Mouse (Mus musculus): Measurements from ENCODE around the gene Ccdc130. TPM values are rescaled to one million over a fixed set of nuclear protein-coding genes. Genes with fewer than 3 reads are reported as not detected.

The Ccdc130 gene
- total RNA-seq, 2 experiments from 2014 or later: 7.3 to 9.4 TPM

Small RNAs within 50 kb of the gene (microRNA-seq; reads per million reads assigned to microRNA genes)
- gene Mir23a: 43,680 reads per million, percentile 98 among the genes with 10 or more reads in this experiment
- gene Mir24-2: not detected
- 1,069 reads per million, percentile 84 among the genes with 10 or more reads in this experiment for gene Mir27a
- gene Mir3074-2: not detected

Other genes starting within 250 kb of the Ccdc130 start
- gene Palm3, start 248.9 kb downstream of the Ccdc130 start, total RNA-seq (2021): under 1 TPM; 0.09 to 0.11 TPM
- gene Il27ra, start 227.8 kb downstream of the Ccdc130 start, total RNA-seq (2021): under 1 TPM; 0.37 to 0.66 TPM
- gene Rln3, start 225.4 kb downstream of the Ccdc130 start, total RNA-seq (2021): not detected
- 1 to 10 TPM; 1.2 TPM for gene Gm10643, start 205.2 kb downstream of the Ccdc130 start, total RNA-seq (2021)
- 1 to 10 TPM; 4.6 to 4.8 TPM for gene Rfx1, start 203.5 kb downstream of the Ccdc130 start, total RNA-seq (2021)
- gene Dcaf15, start 165.6 kb downstream of the Ccdc130 start, total RNA-seq (2021): 1 to 10 TPM; 4.8 to 4.9 TPM
- not detected for gene Podnl1, start 144.4 kb downstream of the Ccdc130 start, total RNA-seq (2021)
- 10 to 100 TPM; 15.8 to 16.3 TPM for gene Cc2d1a, start 122.4 kb downstream of the Ccdc130 start, total RNA-seq (2021)
- gene 4930432K21Rik, start 122.4 kb downstream of the Ccdc130 start, total RNA-seq (2021): under 1 TPM; 0.31 to 0.57 TPM
- under 1 TPM in 1 of 2 experiments, not detected in 1; 0.82 TPM for gene Nanos3, start 85.2 kb downstream of the Ccdc130 start, total RNA-seq (2021)
- 1 to 10 TPM; 6.6 to 7.2 TPM for gene Zswim4, start 33.3 kb downstream of the Ccdc130 start, total RNA-seq (2021)
- gene D8Ertd738e, start 20.7 kb downstream of the Ccdc130 start, total RNA-seq (2021): 100 to 1,000 TPM; 185 to 187 TPM
- 10 to 100 TPM; 13.8 to 19.7 TPM for gene Mri1, start 13.1 kb downstream of the Ccdc130 start, total RNA-seq (2021)
- 1 to 10 TPM; 3.2 to 3.3 TPM for gene Cacna1a, start 118.1 kb upstream of the Ccdc130 start, total RNA-seq (2021)